Mouse (Mus musculus): ENCODE results near the gene Hdac7. TPM values are rescaled to one million over a fixed set of nuclear protein-coding genes. Genes with fewer than 3 reads are reported as not detected.

The Hdac7 gene
- total RNA-seq, 2 experiments from 2014 or later, result 24.5 to 40.3 TPM

DNA sequence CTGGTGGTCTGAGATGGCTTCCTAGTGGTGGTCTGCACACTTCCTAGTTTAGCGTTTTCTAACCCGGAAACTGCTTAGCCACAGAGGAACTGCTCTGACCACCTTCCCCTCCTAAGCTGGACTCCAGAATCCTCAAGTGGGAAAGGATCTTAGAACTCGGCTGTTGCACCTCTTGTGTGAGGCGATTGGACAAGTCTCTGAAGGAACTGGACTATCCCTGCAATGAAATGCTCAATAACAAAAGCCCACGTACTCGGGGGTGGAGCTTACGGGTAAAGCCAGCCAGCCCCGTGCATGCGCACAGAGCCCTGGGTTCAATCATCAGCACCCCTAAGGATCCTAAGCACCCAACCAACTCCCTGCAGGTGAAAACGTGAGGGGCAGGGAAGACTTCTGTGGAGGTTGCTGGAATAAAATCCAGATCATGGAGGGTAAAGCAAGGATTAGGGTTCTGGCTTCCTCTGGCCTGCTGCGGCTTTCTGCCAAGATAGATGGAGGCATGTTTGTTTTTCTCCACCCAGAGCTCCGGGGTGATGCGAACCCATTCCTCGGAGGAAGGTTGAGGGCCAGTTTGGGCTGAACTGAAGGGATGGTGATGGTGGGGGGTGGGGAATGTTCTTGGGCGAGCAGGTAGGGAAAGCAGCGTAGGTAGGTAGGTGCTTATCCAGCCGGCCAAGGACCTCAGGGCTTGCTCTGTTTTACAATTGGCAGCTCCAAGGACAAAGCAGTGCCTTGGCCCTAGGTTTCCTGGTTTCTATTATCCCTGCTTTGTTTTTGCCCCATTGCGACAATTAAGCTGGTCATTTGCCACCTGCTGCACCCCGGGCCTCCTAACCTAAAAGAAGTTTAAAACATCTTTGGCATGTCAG is 56.3 kb downstream of the Hdac7 start:
- DNase-seq, result no peak

DNA sequence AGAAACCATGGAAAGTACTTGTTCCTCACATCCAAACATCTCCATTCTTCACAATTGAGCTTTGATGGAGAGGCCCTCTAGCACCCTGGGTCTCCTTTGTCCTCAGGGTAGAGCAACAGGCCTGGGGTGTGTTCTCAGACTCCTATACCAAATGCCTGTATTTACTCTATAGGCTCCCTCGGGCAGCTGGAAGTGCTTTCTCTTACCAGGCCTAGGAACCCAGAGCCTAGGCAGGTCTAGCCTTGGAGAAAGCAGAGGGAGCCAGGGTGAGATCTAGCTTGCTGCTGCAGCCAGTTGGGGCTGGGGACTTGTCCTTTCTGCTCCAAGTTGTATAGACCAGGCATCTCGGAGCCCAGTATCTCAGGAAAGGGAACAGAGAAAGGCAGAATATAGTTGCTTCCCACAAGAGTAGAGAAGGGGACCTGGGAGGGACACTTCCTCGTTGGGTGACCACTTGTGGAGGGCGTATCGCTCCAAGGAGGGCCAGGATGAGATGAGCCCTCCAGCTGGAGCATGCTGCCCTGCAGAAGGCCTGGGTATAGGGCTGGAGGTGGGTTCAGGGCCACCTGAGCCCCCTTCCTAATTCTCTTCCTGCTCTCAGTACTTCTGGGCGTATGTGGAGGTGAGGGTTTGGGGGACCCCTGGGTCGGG is 57.0 kb downstream of the Hdac7 start:
- no peak for DNase-seq

DNA sequence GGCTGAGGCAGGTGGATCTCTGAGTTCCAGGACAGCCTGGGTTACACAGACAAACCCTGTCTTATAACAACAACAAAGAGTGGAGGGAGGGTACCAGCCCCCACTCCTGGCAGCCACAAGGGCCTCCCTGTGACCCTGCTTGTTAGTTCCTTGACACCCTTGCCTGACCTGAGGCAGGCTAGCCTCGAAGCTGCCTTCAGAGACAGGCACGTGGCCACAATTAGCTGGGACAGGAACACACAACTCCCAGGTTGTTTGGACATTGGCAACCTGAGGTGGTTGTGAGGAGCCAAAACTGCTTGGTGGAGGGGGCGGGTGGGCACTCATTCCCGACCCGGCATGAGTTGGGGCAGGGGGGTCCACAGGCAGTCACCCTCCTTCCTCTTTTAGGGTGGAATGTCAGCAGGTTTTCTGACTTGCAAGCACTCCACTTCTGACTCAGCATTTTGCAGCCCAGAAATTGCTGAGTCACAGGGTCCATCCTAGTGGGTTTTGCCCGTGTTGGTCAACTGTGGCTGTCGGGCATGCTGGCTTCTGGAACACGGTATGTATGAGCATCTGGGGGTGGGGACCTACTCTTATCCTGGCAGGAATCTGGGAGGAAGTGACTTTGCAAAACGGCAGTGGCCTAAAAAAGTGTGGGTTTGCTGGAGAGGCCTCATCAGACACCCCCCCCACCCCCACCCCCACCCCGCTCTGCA is 57.7 kb downstream of the Hdac7 start:
- no peak for DNase-seq

DNA sequence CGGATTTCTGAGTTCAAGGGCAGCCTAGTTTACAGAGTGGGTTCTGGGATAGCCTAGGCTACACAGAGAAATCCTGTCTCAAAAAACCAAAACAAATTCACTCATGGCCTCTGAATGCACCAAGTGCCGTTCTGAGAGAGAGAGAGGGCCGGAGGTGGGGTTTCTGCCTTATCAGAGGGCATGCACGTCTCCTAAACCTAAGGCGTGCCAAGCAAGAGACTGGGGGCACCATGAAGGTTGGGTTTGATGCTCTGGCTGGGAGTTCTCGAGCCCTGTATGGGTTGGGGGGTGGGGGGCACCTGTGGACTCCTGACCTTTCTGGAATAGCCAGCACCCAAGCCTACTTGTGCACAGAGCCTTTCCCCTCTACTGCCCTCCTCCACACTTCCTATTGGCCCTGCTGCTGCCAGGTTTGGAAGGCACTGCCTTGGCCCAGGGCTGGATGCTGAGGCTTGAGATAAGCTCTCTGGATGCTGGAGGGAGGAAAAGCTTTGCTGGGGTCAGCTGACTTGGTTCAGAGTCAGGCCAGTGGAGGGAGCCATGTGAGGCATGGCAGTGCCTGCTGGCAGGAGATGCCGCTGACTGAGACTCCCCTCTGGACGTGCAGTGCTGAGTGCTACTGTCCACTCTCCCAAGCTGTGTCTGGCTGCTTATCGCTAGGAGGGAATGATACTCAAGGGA is 58.4 kb downstream of the Hdac7 start:
- no peak for DNase-seq

DNA sequence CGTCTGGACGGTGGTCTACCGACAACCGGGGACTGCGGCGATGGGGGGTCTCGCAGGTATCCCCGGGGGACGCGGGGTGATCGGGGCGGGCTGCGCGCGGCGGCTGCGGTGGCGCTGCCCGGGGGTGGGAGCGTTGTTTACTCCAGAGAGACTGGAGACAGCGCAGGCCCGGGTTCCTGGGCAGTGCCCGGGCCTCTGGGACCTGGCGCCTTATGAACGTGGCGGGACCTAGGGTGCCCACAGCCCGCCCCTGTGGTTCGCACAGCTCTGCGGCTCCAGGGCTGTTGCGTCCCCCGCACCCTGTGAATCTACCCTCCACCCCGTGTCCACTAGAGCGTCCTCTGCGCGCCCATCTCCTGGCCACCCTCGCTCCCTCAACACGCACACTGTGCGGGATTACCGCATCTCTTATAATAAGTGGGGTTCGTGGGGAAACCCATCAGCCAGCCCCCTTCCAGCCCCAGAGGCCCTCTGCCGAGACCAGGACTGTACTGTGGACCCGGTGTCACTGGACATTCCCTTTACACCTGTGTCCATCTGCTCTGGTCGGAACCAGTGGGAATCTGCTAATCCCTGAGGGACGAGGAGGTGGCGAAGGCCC is 59.6 kb downstream of the Hdac7 start:
- DNase-seq, result no peak

DNA sequence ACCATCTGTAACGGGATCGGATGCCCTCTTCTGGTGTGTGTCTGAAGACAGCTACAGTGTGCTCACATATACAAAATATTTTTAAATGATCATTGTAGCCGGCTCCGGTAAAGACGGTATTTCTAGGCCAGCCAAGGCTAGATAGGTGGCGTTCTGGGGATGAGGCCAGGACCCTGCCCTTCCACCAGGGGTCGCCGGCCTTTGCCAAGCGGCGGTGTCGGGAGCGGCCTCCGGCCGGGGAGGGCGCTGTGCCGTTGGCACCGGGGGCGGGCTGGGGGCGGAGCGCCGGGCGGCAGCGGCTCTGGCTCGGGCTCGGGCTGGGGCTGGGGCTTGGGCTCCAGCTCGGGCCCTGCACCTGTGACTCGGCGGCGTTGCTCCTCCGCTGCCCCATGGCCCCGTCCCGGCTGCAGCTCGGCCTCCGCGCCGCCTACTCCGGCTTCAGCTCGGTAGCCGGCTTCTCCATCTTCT is 60.2 kb downstream of the Hdac7 start:
- peak; percentile 93 for DNase-seq

DNA sequence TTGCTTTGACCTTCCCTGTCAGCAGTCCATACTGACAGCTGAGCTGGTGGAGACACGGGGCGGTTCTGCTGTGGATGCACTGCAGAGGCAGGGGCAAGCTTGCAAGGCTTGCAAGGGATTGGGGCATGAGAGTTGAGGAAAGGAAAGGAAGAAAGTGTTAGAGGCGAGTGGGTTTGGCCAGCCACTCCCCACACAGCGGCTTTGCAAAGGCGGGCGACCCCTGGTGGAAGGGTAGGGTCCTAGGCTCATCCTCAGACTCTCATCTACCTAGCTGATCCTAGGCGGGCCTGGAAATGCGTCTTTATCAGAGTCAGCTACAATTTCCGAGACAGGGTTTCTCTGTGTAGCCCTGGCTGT is 61.6 kb downstream of the Hdac7 start:
- peak; percentile 79 for DNase-seq

DNA sequence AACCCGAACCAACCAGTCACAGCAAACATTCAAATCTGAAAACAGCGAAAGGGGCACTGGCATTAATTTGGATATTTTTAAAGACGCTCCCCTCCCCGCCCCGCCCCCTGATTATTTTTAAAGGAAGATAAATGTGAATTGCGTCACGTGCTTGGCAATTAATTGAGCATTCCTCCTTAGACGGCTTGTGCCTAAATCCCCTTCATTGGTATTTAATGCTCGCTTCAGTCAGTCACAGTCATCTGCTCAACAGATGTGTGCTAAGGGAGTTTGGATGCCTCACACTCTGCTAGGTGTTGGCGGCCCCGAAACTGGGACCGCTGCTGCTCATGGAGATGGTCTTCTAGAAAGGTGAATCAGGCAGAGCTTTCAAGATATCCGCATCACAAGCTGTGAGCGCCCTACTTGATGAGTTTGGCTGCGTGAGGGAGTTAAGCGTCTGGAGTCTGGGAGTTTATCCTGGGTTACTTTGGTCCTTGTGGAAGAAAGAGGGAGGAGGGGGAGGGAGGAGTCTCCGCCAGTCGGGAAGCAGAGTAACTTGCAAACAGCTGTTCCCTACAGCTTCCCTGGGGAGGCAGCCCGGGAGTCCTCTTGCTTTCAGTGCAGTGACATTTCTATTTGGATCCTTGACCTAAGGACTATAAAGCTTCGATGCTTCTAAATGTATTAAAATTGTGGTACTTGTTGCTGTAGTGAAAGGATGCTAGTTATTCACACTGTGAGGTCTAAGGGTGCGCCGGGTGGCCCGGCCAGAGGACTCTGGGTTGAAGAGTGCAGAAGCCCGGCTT is 62.1 kb downstream of the Hdac7 start:
- DNase-seq, result peak; percentile 51

DNA sequence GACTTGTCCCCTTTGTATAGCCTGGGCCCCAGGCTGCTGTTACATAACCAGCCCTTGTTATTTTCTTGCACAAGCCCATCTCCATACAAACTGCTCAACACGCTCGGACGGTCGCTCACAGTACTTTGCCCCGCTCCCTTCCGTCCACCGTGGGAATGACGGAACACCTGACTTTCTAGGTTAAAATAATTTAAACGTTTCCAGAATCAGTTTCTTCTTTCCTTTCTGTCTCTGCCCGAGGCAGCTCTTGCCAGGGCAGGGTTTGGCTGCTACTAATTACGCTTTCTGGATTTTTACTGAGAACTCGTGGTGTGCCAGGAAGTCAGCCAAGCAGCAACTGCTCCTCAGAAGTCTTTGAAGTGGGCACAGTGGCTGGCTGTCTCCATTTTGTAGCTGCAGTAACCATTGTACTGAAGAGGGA is 63.7 kb downstream of the Hdac7 start:
- DNase-seq, result no peak

DNA sequence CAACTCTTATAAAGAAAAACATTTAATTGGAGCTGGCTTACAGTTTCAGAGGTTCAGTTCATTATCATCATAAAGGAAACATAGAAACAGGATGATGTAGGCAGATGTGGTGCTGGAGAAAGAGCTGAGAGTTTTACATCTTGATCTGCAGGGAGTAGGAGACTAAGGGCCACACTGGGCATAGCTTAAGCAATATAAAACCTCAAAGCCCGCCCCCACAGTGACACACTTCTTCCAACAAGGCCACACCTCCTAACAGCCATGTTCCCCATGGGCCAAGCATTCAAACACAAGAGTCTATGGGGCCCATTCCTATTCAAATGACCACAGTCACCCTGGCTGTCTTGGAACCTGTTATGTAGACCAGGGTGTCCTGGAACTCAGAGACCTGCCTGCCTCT is 64.7 kb downstream of the Hdac7 start:
- DNase-seq, result no peak

DNA sequence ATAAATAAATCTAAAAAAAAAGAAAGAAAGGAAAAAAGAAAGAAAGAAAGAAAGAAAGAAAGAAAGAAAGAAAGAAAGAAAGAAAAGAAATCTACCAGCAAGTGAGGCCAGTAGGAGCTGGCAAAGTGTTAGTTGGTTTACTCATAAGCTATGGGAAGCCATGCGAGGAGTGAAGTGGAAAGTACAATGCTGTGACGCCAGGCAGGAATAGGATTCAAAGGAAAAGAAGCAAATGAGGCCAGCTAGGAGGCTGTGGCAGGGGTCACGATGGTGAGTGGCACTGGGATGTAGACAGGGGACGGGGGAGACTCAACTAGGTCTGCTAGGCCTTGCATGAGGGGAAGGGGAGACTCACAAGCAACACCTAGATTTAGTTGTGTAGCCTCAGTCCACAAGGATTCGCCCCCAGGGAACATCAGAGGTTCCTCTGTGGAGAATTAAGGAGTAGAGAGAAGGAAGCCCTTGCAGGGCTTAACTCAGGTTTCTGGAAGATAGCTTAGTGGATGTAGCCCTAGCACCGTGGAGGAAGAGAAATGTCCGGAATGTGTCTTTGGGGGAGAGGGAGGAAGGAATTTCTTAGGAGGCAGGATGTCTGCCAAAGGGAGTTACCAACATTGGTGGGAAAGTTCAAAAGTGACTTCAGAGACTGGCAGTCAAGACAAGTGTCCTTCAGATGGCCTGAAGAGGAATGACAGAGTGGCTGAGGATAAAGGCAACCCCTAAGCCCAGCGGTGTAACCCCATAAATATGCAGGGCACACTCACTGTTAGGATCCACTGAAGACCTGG is 65.8 kb downstream of the Hdac7 start, which contains the start of gene Slc48a1:
Gene Slc48a1, plus strand, starts transcription at position 210 of the 788 bp plus-strand sequence.
- no peak for DNase-seq

DNA sequence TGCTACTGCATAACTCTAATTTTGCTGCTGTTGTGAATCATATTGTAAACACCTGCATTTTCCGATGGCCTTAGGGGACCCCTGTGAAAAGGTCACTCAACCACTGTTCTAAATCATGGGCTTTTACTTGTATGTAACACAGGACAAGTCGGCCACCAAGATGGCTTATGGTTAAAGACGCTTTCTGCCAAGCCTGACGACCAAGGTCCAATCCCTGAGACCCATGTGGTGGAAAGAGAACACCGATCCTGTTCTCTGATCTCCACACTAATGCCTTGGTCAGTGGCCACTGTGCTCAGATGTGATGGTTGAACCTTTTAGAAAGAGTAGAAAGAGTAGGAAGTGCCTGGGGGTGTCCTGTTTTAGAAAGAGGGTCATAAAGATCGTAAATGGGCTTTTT is 67.4 kb downstream of the Hdac7 start:
- DNase-seq, result no peak

DNA sequence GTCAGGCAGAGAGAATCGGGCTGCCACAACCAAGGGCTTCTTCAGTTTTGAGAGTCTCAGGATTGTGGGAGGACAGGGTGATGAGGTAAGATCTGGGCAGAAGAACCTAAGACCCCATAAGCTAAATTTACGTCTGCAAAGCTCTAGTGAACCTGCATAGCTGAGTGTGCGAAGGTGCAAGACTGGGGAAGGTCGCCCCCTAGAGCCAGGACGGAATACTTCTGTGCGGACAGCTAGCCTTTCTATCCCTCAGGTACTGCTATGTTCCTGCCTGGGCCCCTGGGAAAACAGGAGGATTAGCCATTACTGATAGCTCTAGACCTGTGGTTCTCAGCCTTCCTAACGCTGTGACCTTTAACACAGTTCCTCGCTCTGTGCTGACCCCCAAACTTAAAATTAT is 67.8 kb downstream of the Hdac7 start:
- peak; percentile 77 for DNase-seq

DNA sequence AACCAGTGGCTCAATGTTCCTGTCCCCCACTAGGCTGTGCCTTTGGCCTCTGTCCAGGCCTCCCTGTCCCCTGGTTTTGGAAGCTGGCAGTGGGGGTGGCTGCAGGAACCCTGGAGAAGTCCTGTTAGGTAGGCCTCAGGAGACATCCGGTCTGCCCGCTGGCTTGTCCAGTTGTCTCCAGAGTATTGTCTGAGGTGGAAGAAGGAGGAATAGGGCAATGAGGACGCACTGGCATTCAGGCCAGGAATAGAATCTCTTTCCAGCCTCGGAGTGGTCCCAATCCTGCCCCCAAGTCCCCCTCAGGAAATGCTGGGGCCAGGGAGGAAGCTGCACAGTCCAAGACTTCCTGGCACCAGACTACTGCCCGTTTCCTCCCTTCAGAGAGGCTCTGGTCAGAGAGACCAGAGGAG is 70.3 kb downstream of the Hdac7 start:
- DNase-seq, result no peak

DNA sequence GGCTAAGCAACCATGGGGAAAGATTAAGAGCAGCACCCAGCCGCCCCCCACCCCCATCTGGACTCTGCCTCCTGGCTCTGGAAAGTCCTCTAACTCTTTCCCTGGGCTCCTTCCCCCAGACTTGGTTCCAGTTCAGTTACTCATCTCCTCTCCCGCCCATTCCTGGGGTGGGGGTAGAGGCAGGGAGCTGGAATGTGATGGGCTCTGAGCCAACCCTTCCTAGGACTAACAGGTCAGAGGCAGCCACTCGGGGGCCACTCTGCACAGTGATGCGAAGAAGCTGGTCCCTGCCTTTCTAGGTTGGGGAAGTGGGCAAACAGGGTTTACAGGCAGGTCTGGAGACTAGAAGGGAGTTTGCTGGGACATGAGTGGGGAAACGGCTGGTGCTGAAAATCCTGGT is 71.2 kb downstream of the Hdac7 start:
- peak; percentile 69 for DNase-seq

DNA sequence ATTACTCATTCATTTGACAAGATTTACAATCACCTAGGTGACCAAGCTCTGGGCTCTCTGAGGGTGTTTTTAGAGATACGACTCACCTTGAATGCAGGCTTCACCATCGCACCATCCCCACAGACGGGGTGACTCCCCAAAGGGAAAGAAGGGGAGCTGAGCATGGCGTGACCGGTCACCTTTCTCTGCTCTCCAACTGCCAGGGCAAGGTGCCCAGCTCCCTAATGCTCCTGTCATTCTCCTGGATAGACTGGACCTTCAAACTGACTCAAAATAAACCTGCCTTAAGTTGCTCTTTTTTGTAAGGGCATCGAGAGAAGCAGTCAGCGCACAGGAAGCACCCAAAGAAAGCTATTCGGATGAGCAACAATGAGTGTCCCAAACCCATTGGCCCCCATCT is 74.0 kb downstream of the Hdac7 start:
- DNase-seq, result no peak

DNA sequence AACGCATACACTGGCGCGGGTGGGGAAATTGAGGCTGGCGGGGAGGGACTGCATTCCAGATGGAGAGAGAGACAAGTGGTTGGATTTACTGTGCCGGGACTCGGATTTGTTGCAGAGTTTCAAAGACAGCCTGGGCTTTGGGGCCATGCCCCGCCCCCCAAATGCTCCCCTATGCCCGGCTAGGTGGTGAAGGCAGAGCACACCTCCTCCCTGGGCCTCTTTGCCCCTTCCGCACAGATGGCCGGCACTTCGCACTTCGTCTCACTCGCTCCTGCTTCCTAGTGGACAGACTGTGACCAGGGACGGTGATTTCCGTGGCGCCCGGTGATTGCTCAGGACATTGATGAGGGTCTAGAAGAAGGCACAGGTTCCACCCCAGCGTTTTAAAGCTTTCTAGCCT is 76.1 kb downstream of the Hdac7 start:
- DNase-seq, result no peak

DNA sequence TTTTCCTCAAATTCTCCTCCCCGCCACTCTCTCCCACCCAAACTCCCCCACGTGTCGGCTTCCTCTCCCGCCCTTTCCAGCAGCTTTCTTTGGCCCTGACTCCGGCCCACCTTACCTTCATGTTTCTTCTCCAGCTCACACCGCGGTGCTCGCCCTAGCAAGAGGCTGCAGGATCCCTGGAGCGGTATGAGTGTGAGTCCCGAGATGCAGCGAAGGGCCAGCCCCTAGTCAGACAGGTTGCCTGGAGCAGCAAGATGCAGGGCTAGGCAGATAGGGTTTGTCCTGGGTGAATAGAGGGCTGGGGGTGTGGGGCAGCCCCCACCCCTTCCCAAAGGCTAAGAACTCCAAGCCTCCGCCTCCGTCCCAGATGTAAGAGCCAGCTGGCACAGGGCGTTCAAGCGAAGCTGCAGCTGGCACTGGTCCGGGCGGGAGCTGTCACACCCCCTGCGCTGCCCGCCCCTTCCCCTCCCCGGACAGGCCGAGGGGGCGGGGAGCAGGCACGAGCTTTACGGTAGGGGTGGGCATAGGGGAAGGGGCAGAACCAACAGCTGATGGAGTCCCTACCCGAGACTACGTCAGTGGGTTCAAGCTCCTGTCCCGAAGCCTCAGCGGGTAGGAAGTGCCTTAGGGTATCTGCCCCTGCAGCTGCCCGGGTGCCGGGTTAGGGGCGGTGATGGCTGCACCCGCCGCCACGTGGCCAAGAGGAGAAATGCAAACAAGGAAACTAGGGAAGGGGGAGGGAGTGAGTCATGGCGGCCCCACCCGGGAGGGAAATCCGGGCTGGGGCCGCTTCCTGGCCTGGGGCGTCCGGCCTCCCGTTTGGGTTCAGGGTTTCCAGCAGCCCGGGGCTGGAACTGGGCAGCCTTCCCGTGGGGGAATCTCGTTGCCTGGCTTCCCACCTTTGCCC is 76.8 kb downstream of the Hdac7 start, which contains the start of gene Rapgef3:
Gene Rapgef3, minus strand, starts transcription at position 693 of the 907 bp plus-strand sequence.
- DNase-seq, result peak; percentile 79

All from gastrocnemius, postnatal 10 days (tissue).